In genomic region chr7:127008239-127009019, GRCm38 (mm10) we compare ENCODE assay signal across 8 mouse cellular contexts. TPM values are rescaled to one million over a fixed set of nuclear protein-coding genes. Genes with fewer than 3 reads are reported as not detected.
DNase-seq lines count a peak whose midpoint lies in the region; ATAC-seq lines count a peak whose summit lies in the region.

No protein-coding gene starts in this region.

- no peaks in the 10 kb centered on the region for H3K9me3 ChIP-seq in hindbrain, embryonic 16.5 days (ENCODE audit: control insufficient read depth, low read length)
- no peaks in the 10 kb centered on the region for H3K9me3 ChIP-seq in stomach, embryonic 16.5 days (replicated peaks; ENCODE audit: control insufficient read depth, low read length)

- H3K27me3 ChIP-seq in hindbrain, embryonic 16.5 days (replicated peaks; ENCODE audit: control insufficient read depth, insufficient read depth, low read length) = no peaks in the 10 kb centered on the region
- H3K27me3 ChIP-seq in stomach, embryonic 16.5 days (ENCODE audit: control insufficient read depth, insufficient read depth, low read length) = no peaks in the 10 kb centered on the region

- peak overlapping the region; percentile 10; the same call in 1 of the 2 replicates for H3K9ac ChIP-seq in hindbrain, embryonic 16.5 days (ENCODE audit: low read depth, low read length)
- H3K9ac ChIP-seq in stomach, embryonic 16.5 days (ENCODE audit: low read length) = peak overlapping the region; percentile 37

- peak overlapping the region; percentile 54 for H3K27ac ChIP-seq in hindbrain, embryonic 16.5 days (ENCODE audit: low read depth, low read length)
- H3K27ac ChIP-seq in macrophage = peak overlapping the region; percentile 93
- peak overlapping the region; percentile 86 for H3K27ac ChIP-seq in stomach, embryonic 16.5 days (ENCODE audit: low read length)

- peak; percentile 82 for ATAC-seq in hindbrain, embryonic 16.5 days
- peak; percentile 96 for ATAC-seq in stomach, embryonic 16.5 days (ENCODE audit: insufficient read depth, low FRiP score)

- peaks cover 100% of the 10 kb centered on the region for H3K79me2 ChIP-seq in macrophage (ENCODE audit: inconsistent target)

- H3K4me3 ChIP-seq in hindbrain, embryonic 16.5 days (ENCODE audit: low read length) = no peak overlapping the region
- H3K4me3 ChIP-seq in macrophage (ENCODE audit: inconsistent target) = peak overlapping the region; percentile 4; the same call in 1 of the 2 replicates
- no peak overlapping the region for H3K4me3 ChIP-seq in stomach, embryonic 16.5 days (replicated peaks; ENCODE audit: low read length)

- peak; percentile 74 to 79 for DNase-seq in right cerebral cortex, adult 2 months (ENCODE audit: low spot score in 2 of 2)
- DNase-seq in right cerebral cortex, postnatal 14 days = no peak
- DNase-seq in cerebellum, adult 9-11 months = peak; percentile 100
- DNase-seq in gastrocnemius, adult 8-10 months (ENCODE audit: low spot score in 2 of 2) = peak; percentile 61 to 63
- peak; percentile 83 to 84 for DNase-seq in left cerebral cortex, adult 18-20 months (ENCODE audit: low spot score in 2 of 2)

- no peak overlapping the region for H3K4me2 ChIP-seq in hindbrain, embryonic 16.5 days (ENCODE audit: low read length)
- H3K4me2 ChIP-seq in stomach, embryonic 16.5 days (ENCODE audit: low read depth, low read length) = peak overlapping the region; percentile 19

- 50% methylated on average over 9 of the region's 9 CpGs for whole genome bisulfite sequencing in hindbrain, embryonic 16.5 days
- WGBS in macrophage (ENCODE audit: missing documents) = 15% methylated on average over 8 of the region's 9 CpGs
- 28% methylated on average over 9 of the region's 9 CpGs for WGBS in stomach, embryonic 16.5 days

- H3K4me1 ChIP-seq in hindbrain, embryonic 16.5 days (ENCODE audit: control insufficient read depth, insufficient read depth, low read depth, low read length) = no peaks in the 10 kb centered on the region; the same call in 1 of the 2 replicates
- H3K4me1 ChIP-seq in stomach, embryonic 16.5 days (ENCODE audit: control insufficient read depth, insufficient read depth, low read length) = peaks cover 20% of the 10 kb centered on the region

- H3K36me3 ChIP-seq in hindbrain, embryonic 16.5 days (ENCODE audit: control insufficient read depth, insufficient read depth, low read length) = no peaks in the 10 kb centered on the region
- no peaks in the 10 kb centered on the region for H3K36me3 ChIP-seq in macrophage (ENCODE audit: inconsistent target)
- H3K36me3 ChIP-seq in stomach, embryonic 16.5 days (ENCODE audit: control insufficient read depth, insufficient read depth, low read length) = no peaks in the 10 kb centered on the region

RNA-seq across cellular contexts. Expression of gene Mvp, which starts 6.0 kb away (rescaled TPM):
- total RNA-seq in gastrocnemius, adult 8-10 months (2022) = 10 to 100 TPM; 26.7 to 48.3 (median 34.8) TPM
- 3.9 and 4.8 TPM in 2 replicates for polyA plus RNA-seq in hindbrain, embryonic 16.5 days (2015; fragmentation: Nextera tagmentation; extraction: Ambion mirVana)
- 1 to 10 TPM; 8.6 to 9.5 TPM for total RNA-seq in left cerebral cortex, adult 18-20 months (2021)
- 100 to 1,000 TPM in 24 of 26 experiments, 10 to 100 TPM in 2; 88.0 to 236 (median 160) TPM for total RNA-seq in macrophage (2018; cell fraction: chromatin; rRNA removed)
- 100 to 1,000 TPM; 107 to 189 (median 138) TPM for total RNA-seq in macrophage (2018; cell fraction: cytosol; rRNA removed)
- total RNA-seq in macrophage (2018; cell fraction: nucleus; rRNA removed) = 100 to 1,000 TPM in 25 of 26 experiments, 10 to 100 TPM in 1; 88.8 to 249 (median 167) TPM
- 88.1 to 116 TPM (median 99.9 TPM) in 3 replicates for polyA plus RNA-seq in macrophage (2018)
- polyA plus RNA-seq in stomach, embryonic 16.5 days (2015; fragmentation: Nextera tagmentation; extraction: Ambion mirVana) = 28.0 and 28.3 TPM in 2 replicates

RNA-seq across cellular contexts. Expression of gene Pagr1b, which starts 7.9 kb away (rescaled TPM):
- under 1 TPM in 1 of 4 experiments, not detected in 3; 0.67 TPM for total RNA-seq in gastrocnemius, adult 8-10 months (2022)
- 0.31 TPM in 1 of 2 replicates, not detected in the other for polyA plus RNA-seq in hindbrain, embryonic 16.5 days (2015; fragmentation: Nextera tagmentation; extraction: Ambion mirVana)
- not detected for total RNA-seq in left cerebral cortex, adult 18-20 months (2021)
- total RNA-seq in macrophage (2018; cell fraction: chromatin; rRNA removed) = 1 to 10 TPM in 20 of 26 experiments, not detected in 6; 1.9 to 9.3 (median 4.3) TPM
- 1 to 10 TPM in 13 of 26 experiments, under 1 TPM in 7, not detected in 6; 0.32 to 3.0 (median 1.8) TPM for total RNA-seq in macrophage (2018; cell fraction: cytosol; rRNA removed)
- 10 to 100 TPM in 2 of 26 experiments, 1 to 10 TPM in 14, not detected in 10; 1.2 to 14.7 (median 3.1) TPM for total RNA-seq in macrophage (2018; cell fraction: nucleus; rRNA removed)
- 1.4 to 5.2 TPM in 2 of 3 replicates, not detected in the other for polyA plus RNA-seq in macrophage (2018)
- 0.36 TPM in 1 of 2 replicates, not detected in the other for polyA plus RNA-seq in stomach, embryonic 16.5 days (2015; fragmentation: Nextera tagmentation; extraction: Ambion mirVana)

RNA-seq across cellular contexts. Expression of gene Pagr1a, which starts 8.7 kb away (rescaled TPM):
- 10 to 100 TPM in 1 of 4 experiments, 1 to 10 TPM in 3; 1.3 to 17.6 (median 5.2) TPM for total RNA-seq in gastrocnemius, adult 8-10 months (2022)
- 26.9 and 55.8 TPM in 2 replicates for polyA plus RNA-seq in hindbrain, embryonic 16.5 days (2015; fragmentation: Nextera tagmentation; extraction: Ambion mirVana)
- 10 to 100 TPM; 18.7 to 35.6 TPM for total RNA-seq in left cerebral cortex, adult 18-20 months (2021)
- 10 to 100 TPM in 4 of 26 experiments, 1 to 10 TPM in 5, not detected in 17; 2.7 to 16.1 (median 9.6) TPM for total RNA-seq in macrophage (2018; cell fraction: chromatin; rRNA removed)
- 10 to 100 TPM in 20 of 26 experiments, 1 to 10 TPM in 6; 4.4 to 37.7 (median 16.9) TPM for total RNA-seq in macrophage (2018; cell fraction: cytosol; rRNA removed)
- total RNA-seq in macrophage (2018; cell fraction: nucleus; rRNA removed) = 10 to 100 TPM in 6 of 26 experiments, 1 to 10 TPM in 7, not detected in 13; 1.5 to 20.5 (median 7.7) TPM
- polyA plus RNA-seq in macrophage (2018) = 1.1 to 15.9 TPM (median 13.4 TPM) in 3 replicates
- polyA plus RNA-seq in stomach, embryonic 16.5 days (2015; fragmentation: Nextera tagmentation; extraction: Ambion mirVana) = 43.5 and 56.6 TPM in 2 replicates

RNA-seq across cellular contexts. Expression of gene Gm42742, which starts 12.5 kb away (rescaled TPM):
- total RNA-seq in gastrocnemius, adult 8-10 months (2022) = 10 to 100 TPM in 3 of 4 experiments, 1 to 10 TPM in 1; 4.0 to 20.7 (median 14.7) TPM
- polyA plus RNA-seq in hindbrain, embryonic 16.5 days (2015; fragmentation: Nextera tagmentation; extraction: Ambion mirVana) = 47.5 and 81.5 TPM in 2 replicates
- 10 to 100 TPM; 45.7 to 55.3 TPM for total RNA-seq in left cerebral cortex, adult 18-20 months (2021)
- total RNA-seq in macrophage (2018; cell fraction: chromatin; rRNA removed) = 10 to 100 TPM in 15 of 26 experiments, 1 to 10 TPM in 9, under 1 TPM in 1, not detected in 1; 0.36 to 36.4 (median 12.7) TPM
- 10 to 100 TPM in 22 of 26 experiments, 1 to 10 TPM in 4; 1.8 to 40.9 (median 20.4) TPM for total RNA-seq in macrophage (2018; cell fraction: cytosol; rRNA removed)
- total RNA-seq in macrophage (2018; cell fraction: nucleus; rRNA removed) = 10 to 100 TPM in 21 of 26 experiments, 1 to 10 TPM in 5; 7.5 to 42.8 (median 18.3) TPM
- 15.3 to 31.9 TPM (median 18.2 TPM) in 3 replicates for polyA plus RNA-seq in macrophage (2018)
- polyA plus RNA-seq in stomach, embryonic 16.5 days (2015; fragmentation: Nextera tagmentation; extraction: Ambion mirVana) = 31.1 and 39.0 TPM in 2 replicates

RNA-seq across cellular contexts. Expression of gene Prrt2, which starts 12.6 kb away (rescaled TPM):
- total RNA-seq in gastrocnemius, adult 8-10 months (2022) = under 1 TPM in 3 of 4 experiments, not detected in 1; 0.31 to 0.72 (median 0.65) TPM
- polyA plus RNA-seq in hindbrain, embryonic 16.5 days (2015; fragmentation: Nextera tagmentation; extraction: Ambion mirVana) = 71.4 and 84.6 TPM in 2 replicates
- 100 to 1,000 TPM; 202 to 211 TPM for total RNA-seq in left cerebral cortex, adult 18-20 months (2021)
- total RNA-seq in macrophage (2018; cell fraction: chromatin; rRNA removed) = 1 to 10 TPM in 3 of 26 experiments, under 1 TPM in 10, not detected in 13; 0.21 to 3.0 (median 0.60) TPM
- total RNA-seq in macrophage (2018; cell fraction: cytosol; rRNA removed) = not detected
- 1 to 10 TPM in 2 of 26 experiments, under 1 TPM in 9, not detected in 15; 0.30 to 1.6 (median 0.85) TPM for total RNA-seq in macrophage (2018; cell fraction: nucleus; rRNA removed)
- not detected in 3 replicates for polyA plus RNA-seq in macrophage (2018)
- polyA plus RNA-seq in stomach, embryonic 16.5 days (2015; fragmentation: Nextera tagmentation; extraction: Ambion mirVana) = 8.5 and 9.6 TPM in 2 replicates
